Mouse (Mus musculus): ENCODE results near the gene Gna12. TPM values are rescaled to one million over a fixed set of nuclear protein-coding genes. Genes with fewer than 3 reads are reported as not detected.

Gene Gna12
- polyA plus RNA-seq, 1 experiment from 2014 or later, result 77.1 TPM

- H3K4me3 ChIP-seq (ENCODE audit: low read depth, low read length), result peak overlapping the region; percentile 87; the same call in 1 of the 2 replicates
- no peaks in the 10 kb centered on the region for H3K36me3 ChIP-seq (ENCODE audit: insufficient read depth)
- H3K9me3 ChIP-seq (ENCODE audit: low read depth, low read length), result no peaks in the 10 kb centered on the region
- WGBS, result 36% methylated on average over 2 of the region's 2 CpGs
- H3K27me3 ChIP-seq (ENCODE audit: insufficient read depth, low read length), result no peaks in the 10 kb centered on the region
- ATAC-seq (ENCODE audit: insufficient read depth) (no peak), DNase-seq (no peak)
- H3K27ac ChIP-seq (ENCODE audit: low read depth), result no peak overlapping the region
- no peak for TF ChIP-seq CTCF (IDR thresholded peaks at IDR 0.05; ENCODE audit: low read depth)
- peaks cover 16% of the 10 kb centered on the region for H3K4me1 ChIP-seq (ENCODE audit: insufficient read depth)
- peak overlapping the region; percentile 21 for H3K9ac ChIP-seq
- peak overlapping the region; percentile 93 for H3K4me2 ChIP-seq
Observed at GRCm38 (mm10) chr5:140827413-140827812, 2.8 kb downstream of the Gna12 start.

GRCm38 (mm10) chr5:140826796-140827195 is 3.4 kb downstream of the Gna12 start:
- no peak for TF ChIP-seq CTCF (IDR thresholded peaks at IDR 0.05; ENCODE audit: low read depth)
- Histone ChIP-seq H3K4me2 (peak overlapping the region; percentile 93; the same call in 1 of the 2 replicates), H3K27ac (ENCODE audit: low read depth) (no peak overlapping the region; the same call in 1 of the 2 replicates), H3K9ac (peak overlapping the region; percentile 20; the same call in 1 of the 2 replicates), H3K36me3 (ENCODE audit: insufficient read depth) (no peaks in the 10 kb centered on the region), H3K27me3 (ENCODE audit: insufficient read depth, low read length) (no peaks in the 10 kb centered on the region), H3K4me1 (ENCODE audit: insufficient read depth) (peaks cover 16% of the 10 kb centered on the region), H3K9me3 (ENCODE audit: low read depth, low read length) (no peaks in the 10 kb centered on the region), H3K4me3 (ENCODE audit: low read depth, low read length) (no peak overlapping the region)
- 53% methylated on average over 1 of the region's 1 CpGs for WGBS
- DNase-seq, result no peak
- ATAC-seq (ENCODE audit: insufficient read depth), result no peak

- WGBS, result 100% methylated on average over 1 of the region's 1 CpGs
- no peaks in the 10 kb centered on the region for H3K9me3 ChIP-seq (ENCODE audit: low read depth, low read length)
- peaks cover 16% of the 10 kb centered on the region for H3K4me1 ChIP-seq (ENCODE audit: insufficient read depth)
- H3K36me3 ChIP-seq (ENCODE audit: insufficient read depth), result no peaks in the 10 kb centered on the region
- H3K27me3 ChIP-seq (ENCODE audit: insufficient read depth, low read length), result no peaks in the 10 kb centered on the region
- DNase-seq (no peak), ATAC-seq (ENCODE audit: insufficient read depth) (no peak)
- no peak overlapping the region for H3K4me3 ChIP-seq (ENCODE audit: low read depth, low read length)
- no peak overlapping the region for H3K27ac ChIP-seq (ENCODE audit: low read depth)
- H3K9ac ChIP-seq, result no peak overlapping the region
- no peak for TF ChIP-seq CTCF (IDR thresholded peaks at IDR 0.05; ENCODE audit: low read depth)
- no peak overlapping the region for H3K4me2 ChIP-seq
Observed at GRCm38 (mm10) chr5:140826118-140826517, 4.1 kb downstream of the Gna12 start.

- DNase-seq (no peak), ATAC-seq (ENCODE audit: insufficient read depth) (no peak)
- Histone ChIP-seq H3K9me3 (ENCODE audit: low read depth, low read length) (no peaks in the 10 kb centered on the region), H3K4me2 (no peak overlapping the region), H3K27ac (ENCODE audit: low read depth) (no peak overlapping the region), H3K36me3 (ENCODE audit: insufficient read depth) (no peaks in the 10 kb centered on the region), H3K9ac (no peak overlapping the region), H3K27me3 (ENCODE audit: insufficient read depth, low read length) (no peaks in the 10 kb centered on the region), H3K4me1 (ENCODE audit: insufficient read depth) (peaks cover 17% of the 10 kb centered on the region), H3K4me3 (ENCODE audit: low read depth, low read length) (no peak overlapping the region)
- no peak for TF ChIP-seq CTCF (IDR thresholded peaks at IDR 0.05; ENCODE audit: low read depth)
- WGBS, result 69% methylated on average over 7 of the region's 7 CpGs
Observed at GRCm38 (mm10) chr5:140824126-140824525, 6.1 kb downstream of the Gna12 start.

- Histone ChIP-seq H3K4me2 (no peak overlapping the region), H3K27me3 (ENCODE audit: insufficient read depth, low read length) (no peaks in the 10 kb centered on the region), H3K9me3 (ENCODE audit: low read depth, low read length) (no peaks in the 10 kb centered on the region), H3K27ac (ENCODE audit: low read depth) (no peak overlapping the region), H3K9ac (no peak overlapping the region), H3K36me3 (ENCODE audit: insufficient read depth) (no peaks in the 10 kb centered on the region), H3K4me3 (ENCODE audit: low read depth, low read length) (no peak overlapping the region), H3K4me1 (ENCODE audit: insufficient read depth) (peaks cover 15% of the 10 kb centered on the region)
- DNase-seq (no peak), ATAC-seq (ENCODE audit: insufficient read depth) (no peak)
- no peak for TF ChIP-seq CTCF (IDR thresholded peaks at IDR 0.05; ENCODE audit: low read depth)
- WGBS, result 89% methylated on average over 2 of the region's 2 CpGs
Observed at GRCm38 (mm10) chr5:140823386-140823785, 6.8 kb downstream of the Gna12 start.

- H3K4me3 ChIP-seq (ENCODE audit: low read depth, low read length), result no peak overlapping the region
- no peaks in the 10 kb centered on the region for H3K27me3 ChIP-seq (ENCODE audit: insufficient read depth, low read length)
- H3K9ac ChIP-seq, result no peak overlapping the region
- H3K4me1 ChIP-seq (ENCODE audit: insufficient read depth), result peaks cover 11% of the 10 kb centered on the region
- H3K9me3 ChIP-seq (ENCODE audit: low read depth, low read length), result no peaks in the 10 kb centered on the region
- H3K36me3 ChIP-seq (ENCODE audit: insufficient read depth), result no peaks in the 10 kb centered on the region
- no peak overlapping the region for H3K27ac ChIP-seq (ENCODE audit: low read depth)
- peak; percentile 65 for DNase-seq
- no peak overlapping the region for H3K4me2 ChIP-seq
- 67% methylated on average over 4 of the region's 4 CpGs for WGBS
- TF ChIP-seq CTCF (IDR thresholded peaks at IDR 0.05; ENCODE audit: low read depth), result no peak
- ATAC-seq (ENCODE audit: insufficient read depth), result no peak; the same call in 1 of the 2 replicates
Observed at GRCm38 (mm10) chr5:140821951-140822350, 8.3 kb downstream of the Gna12 start.

GRCm38 (mm10) chr5:140820539-140820938 is 9.7 kb downstream of the Gna12 start:
- Histone ChIP-seq H3K27me3 (ENCODE audit: insufficient read depth, low read length) (no peaks in the 10 kb centered on the region), H3K4me1 (ENCODE audit: insufficient read depth) (peaks cover 13% of the 10 kb centered on the region), H3K9me3 (ENCODE audit: low read depth, low read length) (no peaks in the 10 kb centered on the region), H3K36me3 (ENCODE audit: insufficient read depth) (no peaks in the 10 kb centered on the region), H3K9ac (no peak overlapping the region), H3K27ac (ENCODE audit: low read depth) (no peak overlapping the region), H3K4me2 (no peak overlapping the region), H3K4me3 (ENCODE audit: low read depth, low read length) (no peak overlapping the region)
- no peak for TF ChIP-seq CTCF (IDR thresholded peaks at IDR 0.05; ENCODE audit: low read depth)
- WGBS, result 72% methylated on average over 4 of the region's 4 CpGs
- ATAC-seq (ENCODE audit: insufficient read depth) (no peak), DNase-seq (no peak)

GRCm38 (mm10) chr5:140819594-140819993 is 10.6 kb downstream of the Gna12 start:
- no peak overlapping the region for H3K27ac ChIP-seq (ENCODE audit: low read depth)
- ATAC-seq (ENCODE audit: insufficient read depth), result no peak
- H3K4me3 ChIP-seq (ENCODE audit: low read depth, low read length), result no peak overlapping the region
- H3K36me3 ChIP-seq (ENCODE audit: insufficient read depth), result no peaks in the 10 kb centered on the region
- DNase-seq, result no peak
- WGBS, result 62% methylated on average over 4 of the region's 4 CpGs
- peaks cover 16% of the 10 kb centered on the region for H3K4me1 ChIP-seq (ENCODE audit: insufficient read depth)
- no peaks in the 10 kb centered on the region for H3K9me3 ChIP-seq (ENCODE audit: low read depth, low read length)
- H3K4me2 ChIP-seq, result no peak overlapping the region
- H3K27me3 ChIP-seq (ENCODE audit: insufficient read depth, low read length), result no peaks in the 10 kb centered on the region
- TF ChIP-seq CTCF (IDR thresholded peaks at IDR 0.05; ENCODE audit: low read depth), result no peak
- no peak overlapping the region for H3K9ac ChIP-seq
